Mouse (Mus musculus): ENCODE data around the gene Grk3. TPM values are rescaled to one million over a fixed set of nuclear protein-coding genes. Genes with fewer than 3 reads are reported as not detected.

Gene Grk3
- polyA plus RNA-seq, 1 experiment from 2014 or later: 4.9 TPM

- peak; percentile 27; the same call in 1 of the 2 replicates for ATAC-seq (ENCODE audit: low FRiP score, low TSS enrichment)
- WGBS: 28% methylated on average over 16 of the region's 16 CpGs
- no peak overlapping the region for H3K27ac ChIP-seq (replicated peaks)
Measured at GRCm38 (mm10) chr5:113014111-113014807, 1.3 kb downstream of the Grk3 start.

DNA sequence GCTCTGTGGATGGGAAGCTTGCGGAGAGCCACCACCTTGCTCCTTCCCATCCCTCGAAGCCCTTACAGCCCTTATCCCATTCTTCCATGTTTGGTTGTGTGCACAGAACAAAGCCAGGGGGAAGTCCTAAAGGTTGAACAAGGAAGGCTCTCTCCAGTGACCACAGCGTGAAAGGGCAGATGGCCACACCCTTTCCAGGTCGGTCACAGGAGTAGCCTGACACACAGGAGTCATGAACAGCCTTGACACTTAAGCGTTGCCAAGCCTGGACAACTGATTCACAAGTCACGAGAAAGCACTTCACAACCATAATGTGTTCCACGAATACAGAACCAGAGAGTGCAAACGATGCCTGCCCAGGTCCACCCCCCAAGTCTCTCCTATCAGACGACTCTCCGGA is 3.7 kb downstream of the Grk3 start:
- H3K4me3 ChIP-seq (ENCODE audit: low read depth, low read length): no peak overlapping the region
- H3K9ac ChIP-seq (ENCODE audit: low read length): no peak overlapping the region
- H3K27ac ChIP-seq (replicated peaks): no peak overlapping the region
- DNase-seq (ENCODE audit: low spot score): no peak
- no peak overlapping the region for H3K4me2 ChIP-seq (replicated peaks; ENCODE audit: low read depth)
- ATAC-seq (ENCODE audit: low FRiP score, low TSS enrichment): no peak
- H3K36me3 ChIP-seq (ENCODE audit: control insufficient read depth, insufficient read depth, low read length): no peaks in the 10 kb centered on the region
- no peaks in the 10 kb centered on the region for H3K27me3 ChIP-seq (ENCODE audit: control insufficient read depth, insufficient read depth, low read length)
- H3K4me1 ChIP-seq (replicated peaks; ENCODE audit: control insufficient read depth, insufficient read depth): peaks cover 6% of the 10 kb centered on the region; the same call in 1 of the 2 replicates
- H3K9me3 ChIP-seq (ENCODE audit: control insufficient read depth, low read length): no peaks in the 10 kb centered on the region
- TF ChIP-seq EP300 (optimal IDR thresholded peaks at IDR 0.05) (no peak), CTCF (IDR thresholded peaks at IDR 0.05; ENCODE audit: low read depth) (no peak)
- WGBS: 76% methylated on average over 10 of the region's 10 CpGs

More at GRCm38 (mm10) chr5:113014111-113014807, 1.3 kb downstream of the Grk3 start:
- H3K9me3 ChIP-seq (ENCODE audit: control insufficient read depth, low read length): no peaks in the 10 kb centered on the region
- peak overlapping the region; percentile 61 for H3K4me3 ChIP-seq (ENCODE audit: low read depth, low read length)
- H3K27me3 ChIP-seq (ENCODE audit: control insufficient read depth, insufficient read depth, low read length): no peaks in the 10 kb centered on the region
- H3K4me2 ChIP-seq (replicated peaks; ENCODE audit: low read depth): peak overlapping the region; percentile 78
- TF ChIP-seq CTCF (IDR thresholded peaks at IDR 0.05; ENCODE audit: low read depth) (0 out of 2 replicates have a peak, but pooled peaks have one; percentile 24), EP300 (optimal IDR thresholded peaks at IDR 0.05) (no peak)
- no peaks in the 10 kb centered on the region for H3K36me3 ChIP-seq (ENCODE audit: control insufficient read depth, insufficient read depth, low read length)
- H3K4me1 ChIP-seq (replicated peaks; ENCODE audit: control insufficient read depth, insufficient read depth): peaks cover 6% of the 10 kb centered on the region; the same call in 1 of the 2 replicates
- H3K9ac ChIP-seq (ENCODE audit: low read length): peak overlapping the region; percentile 79
- DNase-seq (ENCODE audit: low spot score): peak; percentile 30

GRCm38 (mm10) chr5:113009183-113009820 is 6.3 kb downstream of the Grk3 start:
- ATAC-seq (ENCODE audit: low FRiP score, low TSS enrichment) (no peak), DNase-seq (ENCODE audit: low spot score) (no peak)
- Histone ChIP-seq H3K27ac (replicated peaks) (no peak overlapping the region), H3K9ac (ENCODE audit: low read length) (no peak overlapping the region), H3K4me2 (replicated peaks; ENCODE audit: low read depth) (no peak overlapping the region), H3K27me3 (ENCODE audit: control insufficient read depth, insufficient read depth, low read length) (no peaks in the 10 kb centered on the region), H3K36me3 (ENCODE audit: control insufficient read depth, insufficient read depth, low read length) (no peaks in the 10 kb centered on the region), H3K9me3 (ENCODE audit: control insufficient read depth, low read length) (no peaks in the 10 kb centered on the region), H3K4me3 (ENCODE audit: low read depth, low read length) (no peak overlapping the region), H3K4me1 (replicated peaks; ENCODE audit: control insufficient read depth, insufficient read depth) (peaks cover 6% of the 10 kb centered on the region; the same call in 1 of the 2 replicates)
- 74% methylated on average over 8 of the region's 8 CpGs for WGBS
- no peak for TF ChIP-seq CTCF (IDR thresholded peaks at IDR 0.05; ENCODE audit: low read depth)
- TF ChIP-seq EP300 (optimal IDR thresholded peaks at IDR 0.05): no peak

- WGBS: 95% methylated on average over 2 of the region's 2 CpGs
- DNase-seq (ENCODE audit: low spot score) (no peak), ATAC-seq (ENCODE audit: low FRiP score, low TSS enrichment) (no peak)
- Histone ChIP-seq H3K4me3 (ENCODE audit: low read depth, low read length) (no peak overlapping the region), H3K4me2 (replicated peaks; ENCODE audit: low read depth) (no peak overlapping the region), H3K9me3 (ENCODE audit: control insufficient read depth, low read length) (no peaks in the 10 kb centered on the region), H3K36me3 (ENCODE audit: control insufficient read depth, insufficient read depth, low read length) (no peaks in the 10 kb centered on the region), H3K9ac (ENCODE audit: low read length) (no peak overlapping the region), H3K4me1 (replicated peaks; ENCODE audit: control insufficient read depth, insufficient read depth) (peaks cover 2% of the 10 kb centered on the region; the same call in 1 of the 2 replicates), H3K27ac (replicated peaks) (no peak overlapping the region), H3K27me3 (ENCODE audit: control insufficient read depth, insufficient read depth, low read length) (no peaks in the 10 kb centered on the region)
- TF ChIP-seq EP300 (optimal IDR thresholded peaks at IDR 0.05): no peak
Measured at GRCm38 (mm10) chr5:113008496-113008895, 7.1 kb downstream of the Grk3 start.

- H3K9ac ChIP-seq (ENCODE audit: low read length): no peak overlapping the region
- no peaks in the 10 kb centered on the region for H3K9me3 ChIP-seq (ENCODE audit: control insufficient read depth, low read length)
- H3K4me2 ChIP-seq (replicated peaks; ENCODE audit: low read depth): no peak overlapping the region
- no peaks in the 10 kb centered on the region for H3K4me1 ChIP-seq (replicated peaks; ENCODE audit: control insufficient read depth, insufficient read depth)
- H3K27me3 ChIP-seq (ENCODE audit: control insufficient read depth, insufficient read depth, low read length): no peaks in the 10 kb centered on the region
- H3K4me3 ChIP-seq (ENCODE audit: low read depth, low read length): no peak overlapping the region
- ATAC-seq (ENCODE audit: low FRiP score, low TSS enrichment) (no peak), DNase-seq (ENCODE audit: low spot score) (no peak)
- TF ChIP-seq EP300 (optimal IDR thresholded peaks at IDR 0.05) (no peak), CTCF (IDR thresholded peaks at IDR 0.05; ENCODE audit: low read depth) (no peak)
- no peaks in the 10 kb centered on the region for H3K36me3 ChIP-seq (ENCODE audit: control insufficient read depth, insufficient read depth, low read length)
- H3K27ac ChIP-seq (replicated peaks): no peak overlapping the region
- 87% methylated on average over 7 of the region's 7 CpGs for WGBS
Measured at GRCm38 (mm10) chr5:113006997-113007396, 8.6 kb downstream of the Grk3 start.

- Histone ChIP-seq H3K36me3 (ENCODE audit: control insufficient read depth, insufficient read depth, low read length) (no peaks in the 10 kb centered on the region), H3K9ac (ENCODE audit: low read length) (no peak overlapping the region), H3K27me3 (ENCODE audit: control insufficient read depth, insufficient read depth, low read length) (no peaks in the 10 kb centered on the region), H3K4me3 (ENCODE audit: low read depth, low read length) (no peak overlapping the region), H3K9me3 (ENCODE audit: control insufficient read depth, low read length) (no peaks in the 10 kb centered on the region), H3K4me2 (replicated peaks; ENCODE audit: low read depth) (no peak overlapping the region), H3K4me1 (replicated peaks; ENCODE audit: control insufficient read depth, insufficient read depth) (no peaks in the 10 kb centered on the region), H3K27ac (replicated peaks) (no peak overlapping the region)
- TF ChIP-seq EP300 (optimal IDR thresholded peaks at IDR 0.05) (no peak), CTCF (IDR thresholded peaks at IDR 0.05; ENCODE audit: low read depth) (no peak)
- ATAC-seq (ENCODE audit: low FRiP score, low TSS enrichment) (no peak; the same call in 1 of the 2 replicates), DNase-seq (ENCODE audit: low spot score) (no peak)
- 69% methylated on average over 7 of the region's 7 CpGs for WGBS
Measured at GRCm38 (mm10) chr5:113005941-113006391, 9.6 kb downstream of the Grk3 start.
